23 mouse cellular contexts compared by ENCODE assay signal in the genomic region with DNA sequence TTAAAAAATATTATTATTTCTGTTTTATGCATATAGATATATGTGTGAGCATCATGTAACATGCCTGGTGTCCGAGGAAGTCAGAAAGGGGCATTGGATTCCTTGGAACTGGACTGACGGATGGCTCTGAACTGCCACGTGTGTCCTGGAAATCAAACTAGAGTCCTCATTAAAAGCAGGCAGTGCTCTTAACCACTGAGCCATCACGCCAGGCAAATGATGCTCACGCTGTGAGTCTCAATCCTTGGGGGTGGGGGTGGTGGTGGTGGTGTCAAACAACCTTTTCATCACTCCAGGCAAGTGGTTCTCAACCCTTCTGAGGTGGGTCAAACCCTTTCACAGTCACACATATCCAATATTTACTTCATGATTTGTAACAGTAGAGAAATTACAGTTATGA.
"Had no signal": no experiment of that assay in that cellular context is flagged by ENCODE, and none has a peak within 500 bp of the region (broad histone marks: within the 10 kb centered on the region; RNA-seq: fewer than 3 reads in every experiment).

No protein-coding gene starts in this region.

- H3K4me3 ChIP-seq: gastrocnemius, adult 2 months; heart, embryonic 10.5 days; heart, embryonic 12.5 days; hindbrain, embryonic 10.5 days; hindbrain, embryonic 12.5 days; intestine, embryonic 15.5 days; layer of hippocampus, adult 2 months; left cerebral cortex, adult 2 months; limb, embryonic 10.5 days; limb, embryonic 12.5 days had no signal

- H3K36me3 ChIP-seq: heart, embryonic 10.5 days; heart, embryonic 12.5 days; hindbrain, embryonic 10.5 days; hindbrain, embryonic 12.5 days; intestine, embryonic 15.5 days; limb, embryonic 10.5 days; limb, embryonic 12.5 days had no signal

- ATAC-seq: hindbrain, embryonic 16.5 days; intestine, embryonic 15.5 days; intestine, postnatal 0 days had no signal

- H3K4me1 ChIP-seq: heart, embryonic 10.5 days; heart, embryonic 12.5 days; hindbrain, embryonic 12.5 days; intestine, embryonic 15.5 days had no signal

- DNase-seq: gastrocnemius, adult 2 months; gastrocnemius, postnatal 10 days; gastrocnemius, postnatal 25 days; heart, postnatal 10 days; heart, postnatal 4 days; kidney, adult 18-20 months; kidney, adult 8-10 months; kidney, postnatal 10 days; kidney, postnatal 25 days; kidney, postnatal 4 days; liver had no signal

- H3K27ac ChIP-seq: gastrocnemius, adult 2 months; heart, embryonic 10.5 days; hindbrain, embryonic 10.5 days; hindbrain, embryonic 12.5 days; hindbrain, embryonic 14.5 days; intestine, embryonic 15.5 days; layer of hippocampus, adult 2 months; left cerebral cortex, adult 2 months; limb, embryonic 10.5 days; limb, embryonic 12.5 days had no signal

- H3K27me3 ChIP-seq: heart, embryonic 12.5 days; hindbrain, embryonic 12.5 days; intestine, embryonic 15.5 days; limb, embryonic 12.5 days had no signal
